Mouse (Mus musculus) monocyte, adult 2 months (primary cell): Measurements from ENCODE around the gene Defb25.

ENCODE experiments used
- DNase-seq, 2 experiments: peaks; one replicate each; pipeline ENCODE4 v3.0.0; 2022; ENCODE audit warnings: low spot score in 2 of 2, low read depth in 1 of 2

Defb25 gene

DNA sequence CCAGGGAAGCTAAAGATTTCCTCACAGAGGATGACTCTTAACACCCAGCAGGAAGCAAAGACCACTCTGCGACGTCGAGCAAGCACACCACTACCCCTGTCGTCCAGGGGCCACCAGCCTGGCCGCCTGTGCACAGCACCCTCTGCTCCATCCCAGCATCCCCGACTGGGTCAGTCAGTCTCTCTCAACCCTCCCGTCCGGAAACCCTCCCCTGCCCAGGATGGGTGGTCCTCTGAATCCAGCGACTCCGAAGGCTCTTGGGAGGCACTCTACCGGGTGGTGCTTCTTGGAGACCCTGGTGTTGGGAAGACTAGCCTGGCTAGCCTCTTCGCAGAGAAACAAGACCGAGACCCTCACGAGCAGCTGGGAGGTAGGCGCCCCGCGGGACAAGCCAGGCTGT lies 5.2 kb upstream of the Defb25 start:
- no peak for DNase-seq

DNA sequence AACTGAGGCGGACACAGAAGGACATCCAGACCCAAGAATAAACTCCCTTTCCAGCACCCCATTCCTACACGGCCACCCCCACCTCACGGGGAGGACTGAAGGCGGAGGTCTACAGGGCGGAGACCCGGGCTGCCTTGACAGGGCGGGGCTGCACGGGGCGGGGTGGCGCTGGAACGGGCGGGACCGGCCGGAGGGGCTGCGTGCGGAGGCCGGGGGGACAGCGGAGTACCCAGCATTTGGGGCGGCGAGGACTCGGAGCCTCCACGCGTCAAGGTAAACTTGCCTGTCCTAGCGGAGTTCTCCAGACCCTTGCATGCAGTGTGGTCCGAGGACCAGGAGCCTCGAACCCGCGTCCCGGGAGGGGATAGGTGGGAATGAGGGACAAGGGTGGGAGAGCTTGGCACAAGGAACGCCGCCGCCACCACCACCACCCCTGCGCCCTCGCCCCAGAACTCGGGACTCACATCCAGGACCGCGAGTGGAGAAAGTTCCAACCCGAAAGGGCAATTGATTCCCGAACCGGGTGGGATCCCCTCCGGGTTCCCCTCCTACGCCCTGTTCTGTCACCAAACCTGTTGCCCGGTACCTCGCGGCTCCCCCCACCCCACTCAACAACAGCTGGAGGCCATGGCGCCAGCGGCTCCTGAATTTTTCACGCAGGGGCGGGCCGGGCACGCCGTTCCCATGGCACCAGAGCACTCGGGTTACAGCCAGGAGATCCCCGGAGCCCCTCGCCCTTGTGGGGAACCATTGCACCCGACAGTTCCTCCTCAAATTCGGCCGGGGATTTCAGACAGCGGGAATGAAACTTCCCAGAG lies 4.1 kb upstream of the Defb25 start, which contains the start of gene Rem1:
Gene Rem1, plus strand, starts transcription at position 178 of the 818 bp plus-strand sequence.
- DNase-seq = no peak

DNA sequence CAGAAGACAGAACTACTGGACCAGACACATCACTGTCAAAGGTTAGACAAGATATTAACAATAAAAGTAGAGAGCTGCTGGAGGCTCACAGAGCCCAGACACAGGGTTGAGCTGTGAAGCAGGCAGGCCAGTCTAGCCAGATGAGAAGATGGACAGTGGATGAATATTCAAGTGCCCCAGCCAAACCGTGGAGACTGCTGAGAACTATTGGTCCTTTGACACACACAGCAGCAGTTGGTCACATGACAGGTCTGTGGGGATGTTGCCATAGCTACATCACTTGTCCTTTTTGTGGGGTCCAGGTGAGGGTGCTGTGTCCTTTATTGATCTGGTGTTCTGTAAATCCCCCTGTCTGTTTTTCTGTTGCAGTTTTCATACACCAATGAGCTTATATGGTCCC lies 2.4 kb upstream of the Defb25 start:
- DNase-seq = no peak

DNA sequence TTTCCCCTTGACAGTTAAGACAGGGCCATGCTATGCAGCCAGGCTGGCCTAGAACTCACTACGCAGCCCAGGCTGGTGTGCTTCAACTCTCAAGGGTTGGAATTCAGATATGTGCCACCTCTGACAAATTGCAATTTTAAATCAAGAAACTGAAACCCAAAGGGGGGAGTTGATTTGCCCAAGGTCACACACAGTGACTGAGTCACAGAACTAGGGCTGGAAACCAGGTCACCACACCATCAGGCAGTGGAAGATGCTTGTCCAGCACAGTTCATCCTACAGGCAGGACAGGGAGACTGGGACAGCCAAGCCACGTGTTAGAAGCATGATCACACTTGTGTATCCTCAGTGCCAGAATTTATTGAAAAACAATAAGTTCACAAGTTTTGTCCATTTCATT lies 1.7 kb upstream of the Defb25 start:
- no peak for DNase-seq

DNA sequence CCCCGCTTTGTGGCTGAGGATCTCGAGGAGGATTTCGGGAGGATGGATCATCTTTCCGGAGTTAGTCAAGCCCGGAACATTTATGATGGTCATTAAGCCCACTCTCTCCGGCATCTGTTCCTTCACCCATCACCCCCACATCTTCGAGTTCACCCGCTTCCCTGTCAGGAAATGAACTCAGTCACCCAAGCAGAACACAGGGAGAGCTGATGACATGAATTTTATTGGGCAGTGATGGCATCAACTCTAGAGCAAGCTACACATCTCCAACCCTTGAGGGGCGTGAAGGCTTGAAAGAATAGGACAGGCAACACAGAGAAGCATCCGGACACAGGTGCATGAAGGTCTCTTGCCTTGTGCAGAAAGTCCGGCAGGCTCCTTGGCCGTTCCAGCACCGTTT lies 702 bp downstream of the Defb25 start:
- no peak for DNase-seq

DNA sequence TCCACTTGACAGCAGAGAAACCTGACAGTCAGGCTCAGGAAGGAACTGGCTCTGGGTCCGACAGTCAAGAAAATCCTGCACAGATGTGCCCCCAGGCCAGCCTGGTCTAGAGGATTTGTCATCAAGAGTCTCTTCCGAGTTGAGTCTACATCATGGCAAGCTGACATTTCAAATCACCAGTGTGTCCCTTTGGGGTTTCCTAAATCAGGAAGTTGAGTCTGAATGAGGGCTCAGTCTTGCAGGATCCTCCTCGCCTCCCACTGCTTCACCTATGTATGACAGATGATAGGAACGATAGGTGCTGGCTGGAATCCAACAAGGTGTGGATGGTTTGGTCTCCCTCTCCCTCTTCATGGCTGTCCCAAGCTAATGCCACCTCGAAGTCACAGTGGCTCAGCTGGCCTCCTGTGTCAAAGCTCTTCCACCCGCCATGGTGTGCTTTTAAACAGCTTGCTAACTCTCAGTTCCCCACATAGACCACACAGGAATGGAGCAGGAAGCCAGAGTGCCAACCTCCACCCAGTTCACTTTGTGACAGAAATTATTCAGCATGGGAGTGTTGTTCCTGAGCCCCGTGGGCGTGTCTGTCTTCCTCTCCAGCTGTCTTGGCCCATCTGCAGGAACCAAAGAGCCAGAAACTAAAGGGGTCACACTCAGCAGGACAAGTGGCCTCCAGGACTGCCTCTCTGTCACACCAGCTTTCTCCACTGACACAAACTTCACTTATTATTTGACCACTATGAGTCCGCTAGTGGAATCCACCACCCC lies 2.3 kb downstream of the Defb25 start:
- peak; percentile 30 to 45 for DNase-seq

DNA sequence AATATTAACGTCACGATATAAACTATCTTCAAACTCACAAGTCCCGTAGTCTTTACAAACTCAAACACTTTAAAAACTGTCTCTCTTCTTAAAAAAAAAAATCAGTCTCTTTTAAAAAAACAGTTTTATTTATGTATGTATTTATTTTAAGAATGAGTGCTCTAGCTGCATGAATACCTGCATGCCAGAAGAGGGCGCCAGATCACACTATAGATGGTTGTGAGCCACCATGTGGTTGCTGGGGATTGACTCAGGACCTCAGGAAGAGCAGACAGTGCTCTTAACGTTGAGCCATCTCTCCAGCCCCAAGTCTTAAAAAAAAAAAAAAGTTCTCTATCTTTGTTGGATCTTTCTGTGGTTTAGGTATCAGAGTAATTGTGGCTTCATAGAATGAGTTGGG lies 5.5 kb downstream of the Defb25 start:
- no peak for DNase-seq

DNA sequence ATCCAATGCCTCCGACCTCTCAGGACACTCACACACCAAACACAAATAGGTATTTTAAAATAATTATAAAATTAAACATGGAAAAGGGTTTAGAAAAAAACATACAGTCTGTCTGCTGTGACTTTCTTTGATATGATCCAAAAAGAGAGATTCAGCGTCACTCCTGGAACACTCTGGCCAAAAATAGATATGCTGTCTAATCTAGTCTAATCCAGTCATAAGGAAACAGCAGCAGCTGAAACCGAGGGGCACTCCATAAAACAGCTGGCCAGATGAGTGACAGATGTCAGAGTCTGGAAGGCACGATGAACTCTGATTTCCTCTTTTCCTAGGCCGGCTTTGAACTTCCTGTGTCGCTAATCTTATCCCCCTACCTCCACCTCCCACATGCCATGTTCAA lies 6.4 kb downstream of the Defb25 start:
- no peak for DNase-seq

DNA sequence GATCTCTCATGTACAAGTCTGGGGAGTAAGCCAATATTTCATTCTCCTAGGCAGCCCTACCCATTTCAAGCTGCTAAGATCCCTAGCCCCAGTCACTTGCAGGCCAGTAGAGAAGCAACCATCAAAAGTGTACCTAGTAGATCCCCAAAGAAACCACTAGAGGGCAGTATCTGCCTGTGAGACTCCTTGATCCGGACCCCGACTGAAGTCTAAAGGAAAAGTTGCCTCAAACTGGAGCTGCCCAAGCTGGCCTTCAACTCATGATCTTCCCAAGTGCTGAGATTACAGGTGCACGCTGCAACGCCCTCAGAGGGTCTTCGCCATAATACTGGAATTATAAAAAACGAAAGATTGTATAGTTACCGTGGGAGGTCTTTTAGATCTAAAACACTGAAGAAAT lies 7.3 kb downstream of the Defb25 start:
- peak in 1 of 2 experiments; percentile 18 for DNase-seq

DNA sequence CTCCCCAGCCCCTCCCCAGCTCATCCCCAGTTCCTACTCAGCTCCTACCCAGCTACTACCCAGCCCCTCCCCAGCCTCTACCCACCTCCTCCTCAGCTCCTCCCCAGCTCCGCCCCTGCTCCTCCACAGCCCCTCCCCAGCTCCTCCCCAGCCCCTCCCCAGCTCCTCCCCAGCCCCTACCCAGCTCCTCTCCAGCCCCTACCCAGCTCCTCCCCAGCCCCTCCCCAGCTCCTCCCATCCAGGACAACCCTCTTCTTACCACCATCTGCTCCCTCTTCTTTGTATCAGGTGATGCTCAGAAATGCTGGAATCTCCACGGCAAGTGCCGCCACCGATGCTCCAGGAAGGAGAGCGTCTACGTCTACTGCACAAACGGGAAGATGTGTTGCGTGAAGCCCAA lies 10.7 kb downstream of the Defb25 start:
- DNase-seq = no peak

DNA sequence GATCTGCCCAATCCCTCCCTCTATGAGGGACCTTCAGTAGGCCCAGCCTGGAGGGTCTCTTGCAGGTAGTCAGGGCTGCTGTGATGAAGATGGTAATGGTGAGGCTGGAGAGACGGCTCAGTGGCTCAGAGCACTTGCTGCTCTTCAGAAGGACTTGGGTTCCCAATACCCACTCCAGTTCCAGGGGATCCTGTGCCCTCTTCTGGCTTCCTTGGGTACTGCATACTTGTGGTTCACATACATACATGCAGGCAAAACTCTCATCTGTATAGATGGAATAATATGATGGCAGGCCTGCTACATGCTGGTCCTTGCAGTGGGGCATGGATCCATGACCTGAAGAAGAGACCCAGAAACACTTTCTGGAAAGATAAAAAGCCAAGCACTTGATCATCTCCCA lies 14.1 kb downstream of the Defb25 start:
- DNase-seq = no peak

DNA sequence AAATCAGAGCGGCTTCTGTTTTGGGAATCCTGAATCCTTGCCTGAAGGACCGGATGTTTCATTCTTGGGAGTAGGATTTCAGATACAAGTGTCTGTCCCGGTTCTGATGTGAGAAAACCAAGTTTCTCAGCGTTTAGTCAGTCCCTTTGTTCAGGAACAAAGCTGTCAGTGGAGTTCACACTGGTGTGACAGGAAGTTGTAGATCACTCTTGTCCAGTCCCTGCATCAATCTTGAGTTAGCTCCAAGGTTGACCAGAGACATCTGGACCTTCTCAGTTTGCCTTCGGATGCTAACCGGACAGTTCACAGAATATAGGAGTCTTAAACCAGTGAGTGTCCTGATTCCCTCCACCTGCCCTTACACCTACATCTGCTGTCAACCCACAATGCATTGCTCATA lies 15.1 kb downstream of the Defb25 start:
- no peak for DNase-seq

DNA sequence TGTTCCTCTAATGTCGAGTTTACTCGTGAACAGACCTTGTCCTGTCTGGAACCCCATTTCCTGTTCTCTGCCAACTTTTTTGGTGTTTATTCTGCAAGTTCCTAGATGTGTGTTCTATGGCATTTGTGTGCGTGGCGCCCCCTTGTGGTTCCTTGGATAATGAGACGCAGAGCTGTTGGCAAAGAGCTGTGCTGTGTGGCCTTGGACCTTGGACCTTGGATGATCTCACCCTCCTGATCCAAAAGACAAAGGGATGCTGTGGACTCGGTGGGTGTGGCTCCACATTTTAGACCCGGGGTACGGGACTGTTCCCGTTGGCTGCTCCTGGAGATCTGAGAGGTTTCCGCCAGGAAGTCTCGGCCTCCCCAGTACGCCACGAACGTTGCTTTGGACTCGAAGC lies 18.8 kb downstream of the Defb25 start, which contains the start of gene Defb36:
Gene Defb36, plus strand, starts transcription at position 271 of the 400 bp plus-strand sequence.
- DNase-seq = no peak

DNA sequence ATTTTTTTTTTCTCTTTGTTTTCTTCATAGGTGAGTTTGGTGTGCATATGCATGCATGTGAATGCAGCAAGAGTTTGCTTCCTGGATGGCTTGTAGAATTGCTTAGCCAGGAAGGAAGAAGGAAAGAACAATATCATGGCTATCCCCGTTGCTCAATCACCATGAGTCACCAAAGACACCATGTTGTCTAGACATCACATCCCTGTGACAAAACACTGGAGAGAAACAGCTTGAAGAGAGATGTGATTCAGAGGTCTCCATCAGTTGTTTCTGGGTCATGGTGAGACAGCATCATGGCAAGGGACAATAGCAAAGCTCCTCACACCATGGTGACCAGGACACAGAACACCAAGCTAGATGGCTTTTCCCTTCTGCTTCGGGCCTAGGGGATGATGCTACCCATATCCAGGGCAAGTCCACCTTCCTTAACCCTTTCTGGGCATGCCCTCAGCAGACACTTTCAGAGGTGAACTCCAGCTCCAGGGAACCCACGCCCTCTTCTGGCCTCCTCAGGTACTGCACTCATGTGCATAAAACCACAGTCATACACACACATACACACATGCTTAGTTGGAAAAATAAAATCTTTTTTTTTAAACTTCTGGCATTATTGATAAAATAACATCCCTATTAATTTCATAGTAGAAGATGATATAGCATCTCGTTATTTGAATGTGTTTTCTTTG lies 21.4 kb downstream of the Defb25 start:
- no peak for DNase-seq

DNA sequence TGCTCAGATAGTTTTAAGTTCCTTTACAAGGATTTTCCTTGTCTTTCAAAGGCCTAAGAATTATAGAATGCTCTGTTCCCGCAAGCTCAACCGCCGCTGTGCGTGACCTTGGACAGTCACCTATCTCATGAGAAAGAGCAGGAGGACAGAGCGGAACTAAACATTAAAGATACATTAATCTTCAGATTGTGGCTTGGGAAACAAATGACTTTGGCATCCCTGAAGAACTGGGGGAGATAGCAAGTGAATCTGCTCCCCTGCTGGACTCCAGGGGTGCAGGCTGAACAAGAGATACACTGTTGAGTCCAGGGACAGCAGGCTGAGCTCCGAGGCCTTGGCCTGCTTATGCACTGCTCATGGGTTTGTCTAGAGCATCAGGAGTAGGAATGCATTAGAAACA lies 22.8 kb downstream of the Defb25 start:
- no peak for DNase-seq

DNA sequence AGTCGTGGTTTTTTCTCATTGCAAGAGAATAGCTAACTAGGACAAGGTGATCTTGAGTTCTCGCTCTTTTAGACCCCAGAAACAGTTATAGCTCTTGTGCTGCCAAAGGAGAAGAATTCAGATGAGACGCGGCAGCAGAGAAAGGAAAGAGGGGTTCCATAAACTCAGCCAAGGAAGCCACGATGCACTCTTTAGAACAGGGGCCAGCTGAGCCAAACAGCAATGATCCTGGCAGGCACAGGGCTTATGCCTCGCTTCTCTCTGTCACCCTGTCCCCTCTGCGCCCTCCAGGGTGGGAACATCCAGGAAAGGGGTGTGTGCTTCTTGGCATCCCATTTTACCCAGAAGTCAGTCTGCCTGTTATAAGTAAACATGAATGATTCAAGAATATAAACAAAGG lies 23.6 kb downstream of the Defb25 start, which contains the start of gene Defb45:
Gene Defb45, minus strand, starts transcription at position 101 of the 400 bp plus-strand sequence.
- no peak for DNase-seq

DNA sequence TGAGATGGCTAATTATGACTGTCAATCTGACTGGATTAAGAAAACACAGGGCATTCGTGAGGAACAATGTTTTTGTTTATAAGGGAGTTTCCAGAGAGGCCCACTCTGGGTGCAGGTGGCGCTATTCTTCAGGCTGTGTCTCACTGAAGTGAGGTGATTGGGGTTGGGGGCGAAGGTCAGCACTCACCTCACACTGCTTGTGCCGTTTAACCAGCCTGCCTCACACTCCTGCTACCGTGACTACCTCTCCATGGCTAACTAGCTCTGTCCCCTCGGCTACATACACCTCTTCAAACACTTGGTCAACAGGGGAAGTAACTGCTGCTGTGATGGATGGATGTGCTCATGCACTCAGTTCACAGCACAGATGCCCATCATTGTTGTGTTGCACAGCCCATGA lies 33.8 kb downstream of the Defb25 start:
- no peak for DNase-seq

DNA sequence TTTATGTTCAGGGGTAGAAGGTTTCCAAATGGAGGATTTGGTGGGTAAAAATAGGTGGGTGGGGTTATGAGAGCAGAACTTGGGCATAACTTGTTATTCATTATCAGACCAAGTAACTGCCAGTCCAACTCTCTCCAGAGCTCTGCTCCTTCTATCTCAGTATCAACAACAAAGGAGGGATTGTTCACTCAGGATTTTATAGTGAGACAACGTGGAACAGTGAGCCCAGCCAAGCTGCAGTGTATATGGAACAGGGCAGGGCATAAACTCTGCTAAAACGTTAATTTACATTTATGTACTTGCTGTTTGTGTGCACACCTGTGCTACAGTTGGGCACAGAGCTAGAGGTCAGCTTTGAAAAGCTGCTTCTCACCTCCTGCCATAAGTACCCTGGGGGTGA lies 34.4 kb downstream of the Defb25 start:
- DNase-seq = no peak

DNA sequence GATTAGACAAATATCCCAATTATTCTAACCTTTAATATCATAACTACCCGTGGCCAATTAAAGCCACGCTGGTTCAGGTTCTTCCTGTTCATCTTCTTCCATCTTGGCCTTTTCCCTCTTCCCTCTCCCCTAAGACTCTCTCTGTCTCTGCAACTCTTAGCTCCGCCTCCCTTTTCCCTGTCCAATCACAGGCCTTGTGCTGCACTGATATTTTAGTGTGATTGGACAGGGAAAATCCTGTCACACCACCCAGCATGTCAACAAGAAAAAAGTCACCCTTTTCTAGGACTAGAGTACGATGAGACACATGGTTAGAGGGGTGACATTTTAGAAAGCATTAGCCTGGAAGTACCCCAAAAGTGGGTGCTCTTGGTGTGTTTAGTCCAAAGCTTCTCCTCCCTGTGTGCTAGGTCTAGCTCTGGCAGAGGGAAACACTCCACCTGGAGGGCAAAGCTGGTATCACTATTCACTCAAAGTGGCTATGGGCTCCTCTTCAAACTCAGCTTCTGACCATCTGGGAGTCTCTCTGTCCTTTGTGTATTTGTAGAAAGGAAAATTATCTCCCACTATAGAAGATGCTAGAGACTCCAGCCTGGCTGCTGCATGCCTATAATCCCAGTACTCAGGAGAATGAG lies 35.8 kb downstream of the Defb25 start:
- DNase-seq = no peak

DNA sequence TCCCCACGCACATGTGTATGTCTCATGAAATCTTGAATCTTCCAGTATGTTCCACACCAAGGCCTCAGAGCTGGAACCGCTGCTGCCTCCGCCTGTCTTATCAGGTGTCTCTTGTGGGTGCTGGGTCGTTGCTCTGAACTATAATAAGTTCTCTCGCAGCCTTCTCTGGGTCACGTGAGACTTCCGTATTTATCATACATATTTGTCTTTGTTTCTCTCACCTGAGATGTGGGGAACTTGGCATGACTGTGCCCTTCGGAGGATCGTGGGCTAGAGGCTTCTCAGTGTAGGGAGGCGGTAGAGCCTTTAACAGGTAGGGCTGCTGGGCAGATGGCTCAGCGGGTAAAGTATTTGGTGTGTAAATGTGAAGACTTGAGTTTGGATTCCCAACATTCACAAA lies 42.2 kb downstream of the Defb25 start:
- no peak for DNase-seq

DNA sequence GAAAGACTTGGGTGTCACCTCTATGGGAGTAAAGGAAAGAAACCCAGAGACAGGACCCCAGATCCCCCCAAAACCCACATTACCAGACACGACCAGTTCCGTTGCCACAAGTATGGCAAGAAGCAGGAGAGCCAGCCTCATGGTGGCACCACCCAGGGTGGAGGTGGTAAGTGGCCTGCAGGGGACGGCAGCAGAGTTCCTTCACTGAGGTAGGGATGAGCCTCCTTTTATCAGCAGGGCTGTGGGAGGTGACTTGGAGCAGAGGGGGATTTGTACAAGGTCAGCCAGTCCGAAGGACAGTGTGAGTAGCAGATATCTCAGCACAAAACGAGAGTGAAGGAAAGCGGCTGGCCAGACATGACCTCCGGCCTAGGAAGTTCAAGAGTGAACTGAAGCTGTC lies 42.7 kb downstream of the Defb25 start, which contains the start of gene Defb19:
Gene Defb19, minus strand, starts transcription at position 206 of the 400 bp plus-strand sequence.
- DNase-seq = no peak
